Mouse (Mus musculus): ENCODE data around the gene Tll2. TPM values are rescaled to one million over a fixed set of nuclear protein-coding genes. Genes with fewer than 3 reads are reported as not detected.

The Tll2 gene
- total and polyA plus RNA-seq, 2 experiments from 2014 or later: 0.33 to 1.00 TPM

- 93% methylated on average over 4 of the region's 4 CpGs for WGBS
- Histone ChIP-seq H3K27me3 (ENCODE audit: insufficient read depth, low read length) (no peaks in the 10 kb centered on the region), H3K9me3 (ENCODE audit: low read length) (no peaks in the 10 kb centered on the region), H3K36me3 (ENCODE audit: insufficient read depth) (peaks cover 25% of the 10 kb centered on the region), H3K4me1 (ENCODE audit: insufficient read depth) (no peaks in the 10 kb centered on the region), H3K4me2 (ENCODE audit: low read depth) (no peak overlapping the region), H3K9ac (no peak overlapping the region), H3K27ac (ENCODE audit: low read depth, low read length) (no peak overlapping the region), H3K4me3 (ENCODE audit: low read depth, low read length) (no peak overlapping the region)
- ATAC-seq (no peak), DNase-seq (no peak)
- no peak for TF ChIP-seq CTCF (IDR thresholded peaks at IDR 0.05; ENCODE audit: low read depth)
These were observed 27.1 kb upstream of the Tll2 start for GRCm38 (mm10) chr19:41233698-41234097.

GRCm38 (mm10) chr19:41208326-41208725, 1.7 kb upstream of the Tll2 start:
- no peak for ATAC-seq
- WGBS: 29% methylated on average over 7 of the region's 7 CpGs

GRCm38 (mm10) chr19:41206041-41206810, 409 bp downstream of the Tll2 start:
- H3K9ac ChIP-seq: peak overlapping the region; percentile 25
- no peak overlapping the region for H3K27ac ChIP-seq (ENCODE audit: low read depth, low read length)
- H3K4me3 ChIP-seq (ENCODE audit: low read depth, low read length): peak overlapping the region; percentile 36
- H3K4me1 ChIP-seq (ENCODE audit: insufficient read depth): peaks cover 6% of the 10 kb centered on the region; the same call in 1 of the 2 replicates
- peak; percentile 28; the same call in 1 of the 2 replicates for TF ChIP-seq CTCF (IDR thresholded peaks at IDR 0.05; ENCODE audit: low read depth)
- H3K4me2 ChIP-seq (ENCODE audit: low read depth): peak overlapping the region; percentile 85
- ATAC-seq (peak; percentile 40; the same call in 1 of the 2 replicates), DNase-seq (peak; percentile 4)
- under 1% methylated on average over 46 of the region's 46 CpGs for WGBS
- H3K36me3 ChIP-seq (ENCODE audit: insufficient read depth): 0 out of 2 replicates have a peak, but pooled peaks cover 3% of the 10 kb centered on the region
- no peaks in the 10 kb centered on the region for H3K9me3 ChIP-seq (ENCODE audit: low read length)
- H3K27me3 ChIP-seq (ENCODE audit: insufficient read depth, low read length): peaks cover 17% of the 10 kb centered on the region; the same call in 1 of the 2 replicates

More at GRCm38 (mm10) chr19:41208326-41208725, 1.7 kb upstream of the Tll2 start:
- Histone ChIP-seq H3K9me3 (ENCODE audit: low read length) (no peaks in the 10 kb centered on the region), H3K4me1 (ENCODE audit: insufficient read depth) (peaks cover 6% of the 10 kb centered on the region; the same call in 1 of the 2 replicates), H3K27me3 (ENCODE audit: insufficient read depth, low read length) (peaks cover 17% of the 10 kb centered on the region; the same call in 1 of the 2 replicates), H3K9ac (no peak overlapping the region), H3K4me3 (ENCODE audit: low read depth, low read length) (no peak overlapping the region), H3K4me2 (ENCODE audit: low read depth) (no peak overlapping the region), H3K36me3 (ENCODE audit: insufficient read depth) (peaks cover 5% of the 10 kb centered on the region; the same call in 1 of the 2 replicates), H3K27ac (ENCODE audit: low read depth, low read length) (no peak overlapping the region)
- TF ChIP-seq CTCF (IDR thresholded peaks at IDR 0.05; ENCODE audit: low read depth): no peak
- peak; percentile 5 for DNase-seq

GRCm38 (mm10) chr19:41204159-41205081, 2.2 kb downstream of the Tll2 start:
- DNase-seq (peak; percentile 13), ATAC-seq (no peak)
- H3K27me3 ChIP-seq (ENCODE audit: insufficient read depth, low read length): peaks cover 17% of the 10 kb centered on the region; the same call in 1 of the 2 replicates
- H3K4me1 ChIP-seq (ENCODE audit: insufficient read depth): peaks cover 6% of the 10 kb centered on the region; the same call in 1 of the 2 replicates
- H3K9me3 ChIP-seq (ENCODE audit: low read length): no peaks in the 10 kb centered on the region
- no peak overlapping the region for H3K4me3 ChIP-seq (ENCODE audit: low read depth, low read length)
- H3K27ac ChIP-seq (ENCODE audit: low read depth, low read length): no peak overlapping the region
- 66% methylated on average over 11 of the region's 11 CpGs for WGBS
- H3K9ac ChIP-seq: no peak overlapping the region
- H3K4me2 ChIP-seq (ENCODE audit: low read depth): no peak overlapping the region
- no peaks in the 10 kb centered on the region for H3K36me3 ChIP-seq (ENCODE audit: insufficient read depth)
- TF ChIP-seq CTCF (IDR thresholded peaks at IDR 0.05; ENCODE audit: low read depth): peak; percentile 57

GRCm38 (mm10) chr19:41197606-41198005, 9.0 kb downstream of the Tll2 start:
- peak; percentile 94 for ATAC-seq
- Histone ChIP-seq H3K27ac (ENCODE audit: low read depth, low read length) (no peak overlapping the region), H3K4me1 (ENCODE audit: insufficient read depth) (no peaks in the 10 kb centered on the region), H3K4me3 (ENCODE audit: low read depth, low read length) (no peak overlapping the region), H3K4me2 (ENCODE audit: low read depth) (no peak overlapping the region), H3K9me3 (ENCODE audit: low read length) (no peaks in the 10 kb centered on the region), H3K36me3 (ENCODE audit: insufficient read depth) (no peaks in the 10 kb centered on the region), H3K9ac (no peak overlapping the region), H3K27me3 (ENCODE audit: insufficient read depth, low read length) (no peaks in the 10 kb centered on the region; the same call in 1 of the 2 replicates)
- WGBS: 63% methylated on average over 12 of the region's 12 CpGs
- TF ChIP-seq CTCF (IDR thresholded peaks at IDR 0.05; ENCODE audit: low read depth): no peak
- peak; percentile 59 for DNase-seq

- no peak overlapping the region for H3K4me2 ChIP-seq (ENCODE audit: low read depth)
- no peak for TF ChIP-seq CTCF (IDR thresholded peaks at IDR 0.05; ENCODE audit: low read depth)
- H3K9me3 ChIP-seq (ENCODE audit: low read length): no peaks in the 10 kb centered on the region
- WGBS: 67% methylated on average over 1 of the region's 1 CpGs
- H3K9ac ChIP-seq: no peak overlapping the region
- no peaks in the 10 kb centered on the region for H3K4me1 ChIP-seq (ENCODE audit: insufficient read depth)
- DNase-seq (no peak), ATAC-seq (no peak)
- no peak overlapping the region for H3K27ac ChIP-seq (ENCODE audit: low read depth, low read length)
- H3K4me3 ChIP-seq (ENCODE audit: low read depth, low read length): no peak overlapping the region
- no peaks in the 10 kb centered on the region; the same call in 1 of the 2 replicates for H3K27me3 ChIP-seq (ENCODE audit: insufficient read depth, low read length)
- H3K36me3 ChIP-seq (ENCODE audit: insufficient read depth): no peaks in the 10 kb centered on the region
These were observed 13.3 kb downstream of the Tll2 start for GRCm38 (mm10) chr19:41193379-41193778.
